Mouse (Mus musculus) midbrain, embryonic 13.5 days (tissue): Measurements from ENCODE around the gene Prss47. TPM values are rescaled to one million over a fixed set of nuclear protein-coding genes. Genes with fewer than 3 reads are reported as not detected.

ENCODE experiments used
- ATAC-seq: fragments of 200-750 bp; cut with Nextera tagmentation; 2 replicates; pipeline ENCODE4 v1.8.0; 2017; ENCODE audit warnings: mild to moderate bottlenecking, moderate TSS enrichment, moderate library complexity
- H3K27ac ChIP-seq: fragments of 300-500 bp; sonication (generic); 2 replicates; pipeline ENCODE4 v1.5.1; 2015; ENCODE audit warnings: inconsistent platforms, mild to moderate bottlenecking, moderate library complexity
- H3K27me3 ChIP-seq: fragments of 300-500 bp; sonication (generic); 2 replicates; pipeline ENCODE4 v1.6.1; 2015; ENCODE audit warnings: mild to moderate bottlenecking, inconsistent platforms
- H3K36me3 ChIP-seq: fragments of 300-500 bp; sonication (generic); 2 replicates; pipeline ENCODE4 v1.6.1; 2015; ENCODE audit warnings: mild to moderate bottlenecking, inconsistent platforms
- H3K4me1 ChIP-seq: fragments of 300-500 bp; sonication (generic); replicated peaks from 2 replicates; pipeline ENCODE4 v1.6.1; 2015; ENCODE audit warnings: inconsistent platforms
- H3K4me2 ChIP-seq: fragments of 300-500 bp; sonication (generic); replicated peaks from 2 replicates; pipeline ENCODE4 v1.6.1; 2015; ENCODE audit warnings: moderate library complexity, mild to moderate bottlenecking, inconsistent platforms
- H3K4me3 ChIP-seq: fragments of 300-500 bp; sonication (generic); replicated peaks from 2 replicates; pipeline ENCODE4 v1.5.1; 2015; ENCODE audit warnings: mild to moderate bottlenecking, inconsistent platforms
- H3K9ac ChIP-seq: fragments of 300-500 bp; sonication (generic); replicated peaks from 2 replicates; pipeline ENCODE4 v1.6.1; 2015; ENCODE audit warnings: mild to moderate bottlenecking, inconsistent platforms
- H3K9me3 ChIP-seq: fragments of 300-500 bp; sonication (generic); 2 replicates; pipeline ENCODE4 v1.6.1; 2016; ENCODE audit warnings: mild to moderate bottlenecking, inconsistent platforms
- WGBS: fragments of 180-500 bp; shearing (Covaris S2); methylation state at CpG from one replicate; pipeline ENCODE4 v1.1.7; 2015; 5-methylcytosine and 5-hydroxymethylcytosine counted together
- polyA plus RNA-seq: library from polyadenylated mRNA; unstranded; fragments of >200 nt; fragmentation: Nextera tagmentation; extraction: Ambion mirVana; gene quantifications from 2 replicates; pipeline ENCODE4 v1.2.1, GENCODE M21; 2015

Prss47 gene
- not detected in 2 replicates for polyA plus RNA-seq

- WGBS, result 91% methylated on average over 9 of the region's 9 CpGs
- peaks cover 11% of the 10 kb centered on the region for H3K9me3 ChIP-seq
- no peak for ATAC-seq
These were observed at the start of gene Prss47 for GRCm38 (mm10) chr13:65052660-65053059. Gene Prss47, minus strand, starts transcription at chr13:65052760.

GRCm38 (mm10) chr13:65101232-65101631 is 48.7 kb upstream of the Prss47 start:
- Histone ChIP-seq H3K9ac (no peak overlapping the region), H3K36me3 (peaks cover 27% of the 10 kb centered on the region), H3K27ac (no peak overlapping the region), H3K4me2 (no peak overlapping the region), H3K4me1 (no peaks in the 10 kb centered on the region), H3K4me3 (no peak overlapping the region), H3K9me3 (peaks cover 35% of the 10 kb centered on the region), H3K27me3 (no peaks in the 10 kb centered on the region)
- WGBS, result 97% methylated on average over 3 of the region's 3 CpGs
- no peak for ATAC-seq

More at GRCm38 (mm10) chr13:65052660-65053059, at the start of gene Prss47:
- no peaks in the 10 kb centered on the region for H3K4me1 ChIP-seq
- no peak within 1 kb of the TSS for H3K27ac ChIP-seq
- no peak within 1 kb of the TSS for H3K9ac ChIP-seq
- no peak within 1 kb of the TSS for H3K4me2 ChIP-seq
- H3K36me3 ChIP-seq, result no peaks in the 10 kb centered on the region
- H3K4me3 ChIP-seq, result no peak within 1 kb of the TSS
- H3K27me3 ChIP-seq, result no peaks in the 10 kb centered on the region

GRCm38 (mm10) chr13:65100678-65101077 is 48.1 kb upstream of the Prss47 start:
- ATAC-seq, result no peak
- 94% methylated on average over 9 of the region's 9 CpGs for WGBS
- peaks cover 32% of the 10 kb centered on the region for H3K36me3 ChIP-seq

GRCm38 (mm10) chr13:65097018-65097417 is 44.5 kb upstream of the Prss47 start:
- H3K4me1 ChIP-seq, result no peaks in the 10 kb centered on the region
- H3K36me3 ChIP-seq, result peaks cover 43% of the 10 kb centered on the region
- no peak overlapping the region for H3K4me2 ChIP-seq
- ATAC-seq, result no peak
- H3K4me3 ChIP-seq, result no peak overlapping the region
- no peak overlapping the region for H3K9ac ChIP-seq
- H3K27ac ChIP-seq, result no peak overlapping the region
- no peaks in the 10 kb centered on the region for H3K27me3 ChIP-seq
- peaks cover 22% of the 10 kb centered on the region for H3K9me3 ChIP-seq

More at GRCm38 (mm10) chr13:65100678-65101077, 48.1 kb upstream of the Prss47 start:
- H3K27me3 ChIP-seq, result no peaks in the 10 kb centered on the region
- H3K4me3 ChIP-seq, result no peak overlapping the region
- no peak overlapping the region for H3K9ac ChIP-seq
- H3K9me3 ChIP-seq, result peaks cover 35% of the 10 kb centered on the region
- no peak overlapping the region for H3K27ac ChIP-seq
- no peaks in the 10 kb centered on the region for H3K4me1 ChIP-seq
- H3K4me2 ChIP-seq, result no peak overlapping the region

GRCm38 (mm10) chr13:65095923-65096322 is 43.4 kb upstream of the Prss47 start:
- Histone ChIP-seq H3K9ac (no peak overlapping the region), H3K36me3 (peaks cover 43% of the 10 kb centered on the region), H3K4me3 (no peak overlapping the region), H3K4me2 (no peak overlapping the region), H3K27ac (no peak overlapping the region), H3K4me1 (no peaks in the 10 kb centered on the region), H3K27me3 (no peaks in the 10 kb centered on the region), H3K9me3 (peaks cover 15% of the 10 kb centered on the region)
- no peak for ATAC-seq
- WGBS, result 94% methylated on average over 4 of the region's 4 CpGs

GRCm38 (mm10) chr13:65069969-65070368 is 17.4 kb upstream of the Prss47 start:
- Histone ChIP-seq H3K9me3 (no peaks in the 10 kb centered on the region), H3K4me3 (no peak overlapping the region), H3K27me3 (no peaks in the 10 kb centered on the region), H3K9ac (no peak overlapping the region), H3K27ac (no peak overlapping the region), H3K36me3 (peaks cover 33% of the 10 kb centered on the region), H3K4me2 (no peak overlapping the region), H3K4me1 (no peaks in the 10 kb centered on the region)
- no peak for ATAC-seq
- 91% methylated on average over 2 of the region's 2 CpGs for WGBS

GRCm38 (mm10) chr13:65035057-65035456 is 17.5 kb downstream of the Prss47 start:
- no peak overlapping the region for H3K4me2 ChIP-seq
- 69% methylated on average over 4 of the region's 4 CpGs for WGBS
- H3K27ac ChIP-seq, result no peak overlapping the region
- ATAC-seq, result no peak
- H3K36me3 ChIP-seq, result no peaks in the 10 kb centered on the region
- H3K9ac ChIP-seq, result no peak overlapping the region
- H3K4me3 ChIP-seq, result no peak overlapping the region
- no peaks in the 10 kb centered on the region for H3K27me3 ChIP-seq
- no peaks in the 10 kb centered on the region for H3K4me1 ChIP-seq
- peaks cover 3% of the 10 kb centered on the region; the same call in 1 of the 2 replicates for H3K9me3 ChIP-seq

- H3K4me1 ChIP-seq, result no peaks in the 10 kb centered on the region
These were observed 19.8 kb downstream of the Prss47 start, which contains the start of gene Spata31d1c for GRCm38 (mm10) chr13:65032758-65033157. Gene Spata31d1c, plus strand, starts transcription at chr13:65033058.

GRCm38 (mm10) chr13:65011052-65011738 is 41.4 kb downstream of the Prss47 start:
- ATAC-seq, result no peak
- no peaks in the 10 kb centered on the region for H3K27me3 ChIP-seq
- H3K4me1 ChIP-seq, result no peaks in the 10 kb centered on the region
- H3K36me3 ChIP-seq, result no peaks in the 10 kb centered on the region
- no peak overlapping the region for H3K9ac ChIP-seq
- no peak overlapping the region for H3K27ac ChIP-seq
- H3K9me3 ChIP-seq, result no peaks in the 10 kb centered on the region
- 67% methylated on average over 4 of the region's 4 CpGs for WGBS
- H3K4me2 ChIP-seq, result no peak overlapping the region
- no peak overlapping the region for H3K4me3 ChIP-seq

More at GRCm38 (mm10) chr13:65032758-65033157, 19.8 kb downstream of the Prss47 start, which contains the start of gene Spata31d1c:
- H3K9me3 ChIP-seq, result peaks cover 3% of the 10 kb centered on the region; the same call in 1 of the 2 replicates
- no peak within 1 kb of the TSS for H3K4me3 ChIP-seq
- H3K27me3 ChIP-seq, result no peaks in the 10 kb centered on the region
- ATAC-seq, result no peak
- H3K27ac ChIP-seq, result no peak within 1 kb of the TSS
- H3K4me2 ChIP-seq, result no peak within 1 kb of the TSS
- H3K36me3 ChIP-seq, result no peaks in the 10 kb centered on the region
- H3K9ac ChIP-seq, result no peak within 1 kb of the TSS

- ATAC-seq, result no peak
- Histone ChIP-seq H3K4me2 (no peak overlapping the region), H3K27ac (no peak overlapping the region), H3K9ac (no peak overlapping the region), H3K36me3 (no peaks in the 10 kb centered on the region), H3K27me3 (no peaks in the 10 kb centered on the region), H3K4me1 (no peaks in the 10 kb centered on the region), H3K4me3 (no peak overlapping the region), H3K9me3 (no peaks in the 10 kb centered on the region)
- 63% methylated on average over 1 of the region's 1 CpGs for WGBS
These were observed 44.6 kb downstream of the Prss47 start for GRCm38 (mm10) chr13:65007971-65008370.

GRCm38 (mm10) chr13:65006760-65007159 is 45.8 kb downstream of the Prss47 start:
- Histone ChIP-seq H3K4me1 (no peaks in the 10 kb centered on the region), H3K9me3 (no peaks in the 10 kb centered on the region), H3K36me3 (no peaks in the 10 kb centered on the region), H3K4me2 (no peak overlapping the region), H3K4me3 (no peak overlapping the region), H3K27ac (no peak overlapping the region), H3K27me3 (no peaks in the 10 kb centered on the region), H3K9ac (no peak overlapping the region)
- 90% methylated on average over 1 of the region's 1 CpGs for WGBS
- ATAC-seq, result no peak

- ATAC-seq, result no peak
- H3K36me3 ChIP-seq, result no peaks in the 10 kb centered on the region
- H3K27me3 ChIP-seq, result no peaks in the 10 kb centered on the region
- no peak overlapping the region for H3K9ac ChIP-seq
- H3K4me3 ChIP-seq, result no peak overlapping the region
- H3K9me3 ChIP-seq, result no peaks in the 10 kb centered on the region
- H3K27ac ChIP-seq, result no peak overlapping the region
- H3K4me2 ChIP-seq, result no peak overlapping the region
- H3K4me1 ChIP-seq, result no peaks in the 10 kb centered on the region
These were observed 47.1 kb downstream of the Prss47 start for GRCm38 (mm10) chr13:65005414-65005813.
